Mouse (Mus musculus): ENCODE results near the gene Ogfod1.

Gene Ogfod1

GRCm38 (mm10) chr8:94036944-94037524, at the start of gene Ogfod1, which contains the start of gene Nudt21:
Gene Ogfod1, plus strand, starts transcription at chr8:94037198.
Gene Nudt21, minus strand, starts transcription at chr8:94037031.
- DNase-seq (ENCODE audit: low read depth, low spot score), result peak; percentile 99

GRCm38 (mm10) chr8:93989739-93990138, 47.3 kb upstream of the Ogfod1 start:
- no peak for DNase-seq (ENCODE audit: low read depth, low spot score)

- no peak for DNase-seq (ENCODE audit: low read depth, low spot score)
Measured at GRCm38 (mm10) chr8:93998961-93999360, 38.0 kb upstream of the Ogfod1 start.

- DNase-seq (ENCODE audit: low read depth, low spot score), result no peak
Measured at GRCm38 (mm10) chr8:94004139-94004538, 32.9 kb upstream of the Ogfod1 start.

- DNase-seq (ENCODE audit: low read depth, low spot score), result no peak
Measured at GRCm38 (mm10) chr8:94009243-94009845, 27.7 kb upstream of the Ogfod1 start.

- DNase-seq (ENCODE audit: low read depth, low spot score), result peak; percentile 40
Measured at GRCm38 (mm10) chr8:94010101-94010705, 26.8 kb upstream of the Ogfod1 start.

- DNase-seq (ENCODE audit: low read depth, low spot score), result no peak
Measured at GRCm38 (mm10) chr8:94011076-94012012, 25.7 kb upstream of the Ogfod1 start.

- DNase-seq (ENCODE audit: low read depth, low spot score), result peak; percentile 84
Measured at GRCm38 (mm10) chr8:94012013-94012951, 24.7 kb upstream of the Ogfod1 start, which contains the start of gene Amfr. Gene Amfr, minus strand, starts transcription at chr8:94012842.

- no peak for DNase-seq (ENCODE audit: low read depth, low spot score)
Measured at GRCm38 (mm10) chr8:94013026-94013612, 23.9 kb upstream of the Ogfod1 start.

- no peak for DNase-seq (ENCODE audit: low read depth, low spot score)
Measured at GRCm38 (mm10) chr8:94023916-94024315, 13.1 kb upstream of the Ogfod1 start.

GRCm38 (mm10) chr8:94029701-94030100, 7.3 kb upstream of the Ogfod1 start:
- no peak for DNase-seq (ENCODE audit: low read depth, low spot score)

- DNase-seq (ENCODE audit: low read depth, low spot score), result peak; percentile 64
Measured at GRCm38 (mm10) chr8:94033601-94034000, 3.4 kb upstream of the Ogfod1 start.

- DNase-seq (ENCODE audit: low read depth, low spot score), result no peak
Measured at GRCm38 (mm10) chr8:94035200-94035599, 1.8 kb upstream of the Ogfod1 start.

- peak; percentile 90 for DNase-seq (ENCODE audit: low read depth, low spot score)
Measured at GRCm38 (mm10) chr8:94036541-94036940, 457 bp upstream of the Ogfod1 start.

GRCm38 (mm10) chr8:94037806-94038205, 808 bp downstream of the Ogfod1 start:
- no peak for DNase-seq (ENCODE audit: low read depth, low spot score)

- no peak for DNase-seq (ENCODE audit: low read depth, low spot score)
Measured at GRCm38 (mm10) chr8:94047845-94048244, 10.8 kb downstream of the Ogfod1 start.

- no peak for DNase-seq (ENCODE audit: low read depth, low spot score)
Measured at GRCm38 (mm10) chr8:94052696-94053095, 15.7 kb downstream of the Ogfod1 start.

GRCm38 (mm10) chr8:94057157-94057854, 20.3 kb downstream of the Ogfod1 start:
- peak; percentile 68 for DNase-seq (ENCODE audit: low read depth, low spot score)

- DNase-seq (ENCODE audit: low read depth, low spot score), result peak; percentile 20
Measured at GRCm38 (mm10) chr8:94066121-94066863, 29.3 kb downstream of the Ogfod1 start.
